ENCODE assay signal across 8 mouse cellular contexts in the genomic region with DNA sequence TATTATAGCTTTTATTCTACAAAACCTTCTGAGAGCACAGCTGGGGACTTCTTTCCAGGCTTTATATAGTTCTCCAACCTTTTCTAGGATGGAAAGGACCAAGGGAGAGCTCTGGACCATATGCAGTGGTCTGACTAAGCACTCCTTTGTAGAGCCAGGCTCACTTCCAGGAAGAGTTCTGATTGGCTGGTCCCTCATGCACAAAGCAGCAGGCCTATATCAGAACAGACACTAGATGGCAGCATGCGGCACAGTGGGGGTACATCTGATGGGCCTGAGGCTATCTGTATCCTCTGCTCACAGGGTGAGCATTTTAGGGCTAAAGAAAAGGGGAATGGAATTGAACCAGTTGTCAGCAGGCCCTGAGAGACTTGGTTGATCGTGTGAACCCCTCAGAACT. TPM values are rescaled to one million over a fixed set of nuclear protein-coding genes. Genes with fewer than 3 reads are reported as not detected.
DNase-seq lines count a peak whose midpoint lies in the region; ATAC-seq lines count a peak whose summit lies in the region.
"Had no signal": no experiment of that assay in that cellular context is flagged by ENCODE, and none has a peak within 500 bp of the region (broad histone marks: within the 10 kb centered on the region; RNA-seq: fewer than 3 reads in every experiment).

No protein-coding gene starts in this region.

- no peak overlapping the region for H3K4me2 ChIP-seq in intestine, embryonic 16.5 days (ENCODE audit: low read depth, low read length)
- H3K4me2 ChIP-seq in midbrain, embryonic 11.5 days = no peak overlapping the region

- H3K27ac ChIP-seq in intestine, embryonic 16.5 days (ENCODE audit: low read length) = no peak overlapping the region
- no peak overlapping the region for H3K27ac ChIP-seq in midbrain, embryonic 11.5 days (ENCODE audit: low read depth, low read length)

- H3K9me3 ChIP-seq in intestine, embryonic 16.5 days (ENCODE audit: control insufficient read depth, low read length) = no peaks in the 10 kb centered on the region
- no peaks in the 10 kb centered on the region for H3K9me3 ChIP-seq in midbrain, embryonic 11.5 days (ENCODE audit: control insufficient read depth, low read length)

- peak; percentile 93 for DNase-seq in cerebellum, postnatal 10 days
- peak; percentile 69 to 84 for DNase-seq in frontal cortex, postnatal 36 days (ENCODE audit: low spot score in 2 of 2)
- DNase-seq in left cerebral cortex, postnatal 10 days (ENCODE audit: extremely low spot score in 1 of 2, low spot score in 2 of 2) = peak; percentile 77 to 81
- peak; percentile 91 for DNase-seq in midbrain, embryonic 11.5 days (ENCODE audit: low spot score, missing footprints)
- DNase-seq in spleen, postnatal 14 days (ENCODE audit: low spot score in 2 of 2) = peak; percentile 19 to 55

- intact Hi-C loops in left cerebral cortex, postnatal 10 days (cut with DNase I) = no loop called here

- H3K4me3 ChIP-seq in intestine, embryonic 16.5 days (ENCODE audit: low read length) = no peak overlapping the region
- no peak overlapping the region for H3K4me3 ChIP-seq in midbrain, embryonic 11.5 days (ENCODE audit: low read depth, low read length)
- H3K4me3 ChIP-seq: myocyte had no signal

- H3K36me3 ChIP-seq in intestine, embryonic 16.5 days (ENCODE audit: control insufficient read depth, insufficient read depth, low read length) = no peaks in the 10 kb centered on the region
- no peaks in the 10 kb centered on the region for H3K36me3 ChIP-seq in midbrain, embryonic 11.5 days (ENCODE audit: control insufficient read depth, insufficient read depth, low read length)

- WGBS in intestine, embryonic 16.5 days = 24% methylated on average over 2 of the region's 2 CpGs
- 24% methylated on average over 2 of the region's 2 CpGs for WGBS in midbrain, embryonic 11.5 days

- no peak overlapping the region for H3K9ac ChIP-seq in intestine, embryonic 16.5 days (ENCODE audit: low read depth, low read length)
- no peak overlapping the region for H3K9ac ChIP-seq in midbrain, embryonic 11.5 days (ENCODE audit: low read length)

- no peaks in the 10 kb centered on the region for H3K4me1 ChIP-seq in intestine, embryonic 16.5 days (ENCODE audit: control insufficient read depth, insufficient read depth, low read length)
- no peaks in the 10 kb centered on the region for H3K4me1 ChIP-seq in midbrain, embryonic 11.5 days (ENCODE audit: control insufficient read depth, insufficient read depth, low read length)

- no peaks in the 10 kb centered on the region for H3K27me3 ChIP-seq in intestine, embryonic 16.5 days (replicated peaks; ENCODE audit: control insufficient read depth, insufficient read depth, low read length)
- H3K27me3 ChIP-seq in midbrain, embryonic 11.5 days (ENCODE audit: control insufficient read depth, insufficient read depth, low read length) = no peaks in the 10 kb centered on the region

- peak; percentile 57 for ATAC-seq in activated CD4-positive, CD25-positive, alpha-beta regulatory T cell, adult 4 months
- ATAC-seq in intestine, embryonic 16.5 days = peak; percentile 55; the same call in 1 of the 2 replicates
- ATAC-seq in midbrain, embryonic 11.5 days (ENCODE audit: low FRiP score) = peak; percentile 66; the same call in 1 of the 2 replicates

RNA-seq across cellular contexts. Expression of gene 4930564D02Rik, which starts 47.6 kb away (rescaled TPM):
- not detected for polyA plus RNA-seq in activated CD4-positive, CD25-positive, alpha-beta regulatory T cell, adult 4 months (2017; shearing (Covaris generic))
- polyA plus RNA-seq in intestine, embryonic 16.5 days (2015; fragmentation: Nextera tagmentation; extraction: Ambion mirVana) = not detected in 2 replicates
- total RNA-seq in left cerebral cortex, postnatal 10 days (2021) = not detected
- polyA plus RNA-seq in midbrain, embryonic 11.5 days (2014; fragmentation: Nextera tagmentation; extraction: Ambion mirVana) = not detected in 2 replicates
- polyA plus RNA-seq: myocyte had no signal

Comparison
In these comparisons a context has a peak if more than half of its experiments do, and no peak if none do; other contexts are left out.
1. DNase-seq: peak in every context shown above with its lines; median percentile 93 in cerebellum, postnatal 10 days; 91 in midbrain, embryonic 11.5 days; 79 in left cerebral cortex, postnatal 10 days; 76 in frontal cortex, postnatal 36 days; 37 in spleen, postnatal 14 days.